Mouse (Mus musculus) brain, embryonic 14.5 days (tissue): ENCODE results near the gene Mrpl14.
A peak's percentile ranks its signal among the peaks of the same experiment; 100 is the strongest.

ENCODE experiments used
- CTCF ChIP-seq: fragments of 200-500 bp; IDR thresholded peaks from 2 replicates; pipeline ENCODE4 v1.5.1; 2012; ENCODE audit warnings: inconsistent platforms, mild to moderate bottlenecking, moderate library complexity, borderline replicate concordance; ENCODE audit not compliant: insufficient read depth, insufficient read length; ENCODE audit errors: extremely low read depth
- POLR2A ChIP-seq: fragments of 200-500 bp; IDR thresholded peaks from 2 replicates; pipeline ENCODE4 v1.6.1; 2012; ENCODE audit warnings: mild to moderate bottlenecking, inconsistent platforms, borderline replicate concordance; ENCODE audit not compliant: poor library complexity, insufficient read depth, insufficient read length, severe bottlenecking; ENCODE audit errors: extremely low read depth

- peak; percentile 97 for TF ChIP-seq CTCF
- TF ChIP-seq POLR2A: no peak
Observed at GRCm38 (mm10) chr17:45731172-45731864, 45.2 kb downstream of the Mrpl14 start.
